Mouse (Mus musculus): ENCODE data around the gene Fmo5. TPM values are rescaled to one million over a fixed set of nuclear protein-coding genes. Genes with fewer than 3 reads are reported as not detected.

Gene Fmo5
- polyA plus RNA-seq, 1 experiment: 21.9 TPM

DNA sequence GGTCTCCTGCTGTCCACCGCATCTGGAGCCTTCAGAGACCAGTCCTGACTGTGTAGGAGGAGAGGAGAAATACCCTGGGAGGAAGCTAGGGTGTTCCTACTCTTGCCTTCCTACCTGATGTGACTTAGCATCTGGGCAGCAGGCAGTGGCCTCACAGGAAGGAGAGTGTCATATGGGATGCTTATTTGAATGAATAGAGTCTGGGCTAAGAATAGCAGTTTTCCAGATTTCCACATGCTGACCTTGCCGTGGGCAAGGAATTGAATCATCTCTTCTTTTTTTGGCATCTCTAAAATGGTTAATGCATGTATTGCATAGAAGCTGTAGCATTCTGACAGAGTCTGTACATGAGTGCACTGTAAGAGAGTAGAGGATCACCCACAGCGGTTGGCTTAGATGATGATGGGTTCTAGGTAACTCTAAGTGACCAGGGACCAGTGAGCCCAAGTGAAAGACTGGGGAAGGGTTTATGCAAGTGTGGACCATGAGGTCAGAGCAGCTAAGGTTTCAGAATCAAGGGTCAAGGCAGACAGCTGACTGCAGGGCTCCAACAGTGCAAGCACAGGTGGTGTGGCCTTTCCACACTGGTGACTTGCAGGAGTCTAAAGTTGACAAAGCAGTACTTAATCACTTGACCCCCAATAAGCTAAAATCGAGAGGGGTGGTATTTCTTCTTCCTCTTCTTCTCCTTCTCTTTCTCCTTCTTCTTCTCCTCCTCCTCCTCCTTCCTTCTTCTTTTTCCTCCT is 57.9 kb downstream of the Fmo5 start:
- Histone ChIP-seq H3K4me3 (ENCODE audit: insufficient read depth, low read length) (no peak overlapping the region), H3K27ac (ENCODE audit: insufficient read depth, low read depth, low read length) (no peak overlapping the region), H3K4me1 (ENCODE audit: control insufficient read depth, insufficient read depth, low read length) (peaks cover 5% of the 10 kb centered on the region)
- TF ChIP-seq CTCF (IDR thresholded peaks at IDR 0.05; ENCODE audit: low read depth, low read length) (no peak), POLR2A (IDR thresholded peaks at IDR 0.05; ENCODE audit: borderline replicate concordance, low read depth, low read length) (no peak)

DNA sequence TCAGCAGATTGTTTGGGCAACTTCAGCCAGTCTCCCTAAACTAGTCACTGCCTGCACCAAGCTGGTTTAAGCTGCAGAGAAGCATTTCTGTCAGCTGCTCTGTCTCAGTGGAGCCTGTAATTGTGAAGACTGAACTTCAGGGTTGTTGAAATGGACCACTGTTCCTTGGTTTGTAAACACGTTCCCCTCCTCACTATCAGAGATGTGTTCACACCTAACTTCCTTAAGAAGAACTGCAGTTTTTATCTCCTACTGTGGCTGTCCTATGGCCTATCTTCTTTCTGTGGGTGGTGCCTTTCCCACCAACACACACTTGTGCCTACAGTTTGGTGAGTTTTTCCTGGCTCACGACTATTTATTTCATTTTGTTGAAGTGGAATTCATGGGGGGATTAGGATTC is 60.7 kb downstream of the Fmo5 start:
- TF ChIP-seq CTCF (IDR thresholded peaks at IDR 0.05; ENCODE audit: low read depth, low read length): no peak
- no peak for TF ChIP-seq POLR2A (IDR thresholded peaks at IDR 0.05; ENCODE audit: borderline replicate concordance, low read depth, low read length)
- Histone ChIP-seq H3K4me3 (ENCODE audit: insufficient read depth, low read length) (no peak overlapping the region), H3K27ac (ENCODE audit: insufficient read depth, low read depth, low read length) (no peak overlapping the region), H3K4me1 (ENCODE audit: control insufficient read depth, insufficient read depth, low read length) (no peaks in the 10 kb centered on the region)

DNA sequence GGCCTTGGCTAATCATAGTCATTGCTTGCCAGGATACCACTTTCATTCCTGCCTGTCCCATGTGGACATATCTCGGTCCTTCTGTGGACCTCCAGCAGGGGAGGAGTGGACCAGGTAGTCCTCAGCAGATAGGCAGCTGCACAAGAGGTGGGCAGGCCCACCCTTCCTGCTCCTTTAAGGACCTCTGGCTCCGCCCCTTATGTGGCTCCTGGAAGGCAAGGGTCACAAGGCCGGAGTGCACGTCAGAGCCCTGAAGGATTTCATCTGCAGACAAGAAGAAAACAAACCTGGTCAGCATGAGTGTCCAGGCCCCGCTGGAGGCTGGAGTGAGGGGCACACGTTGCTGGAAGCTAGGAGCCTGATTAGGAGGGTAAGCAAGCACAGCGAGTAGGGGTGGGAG is 62.0 kb downstream of the Fmo5 start:
- Histone ChIP-seq H3K4me3 (ENCODE audit: insufficient read depth, low read length) (no peak overlapping the region), H3K27ac (ENCODE audit: insufficient read depth, low read depth, low read length) (no peak overlapping the region), H3K4me1 (ENCODE audit: control insufficient read depth, insufficient read depth, low read length) (no peaks in the 10 kb centered on the region)
- TF ChIP-seq POLR2A (IDR thresholded peaks at IDR 0.05; ENCODE audit: borderline replicate concordance, low read depth, low read length): no peak
- TF ChIP-seq CTCF (IDR thresholded peaks at IDR 0.05; ENCODE audit: low read depth, low read length): no peak

DNA sequence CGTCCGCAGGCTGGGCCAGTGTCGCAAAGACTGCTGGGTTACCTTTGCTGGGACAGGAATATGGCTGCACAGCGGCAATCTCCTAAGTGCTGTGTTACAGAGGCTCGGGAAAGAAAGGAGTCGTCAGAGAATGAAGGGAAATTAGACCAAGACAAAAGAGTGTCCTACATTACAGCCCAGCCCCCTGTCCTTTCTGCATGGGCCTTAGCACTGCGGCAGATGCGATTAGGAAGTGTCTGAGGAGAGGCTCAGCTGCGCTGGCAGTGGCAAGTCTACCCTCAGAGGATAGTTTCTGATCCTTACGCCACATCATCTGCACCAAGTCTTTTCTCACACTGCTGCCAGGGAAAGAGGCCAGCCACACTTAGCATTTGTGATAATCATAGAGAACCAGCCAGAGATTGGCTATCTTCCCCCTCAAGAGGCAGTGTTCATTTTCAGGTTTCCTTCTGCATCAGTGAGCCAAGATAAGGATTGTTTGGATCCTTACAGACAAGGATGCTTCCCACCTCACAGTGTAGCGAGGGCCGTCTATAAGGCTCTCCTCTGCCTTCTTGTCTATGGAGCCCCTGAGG is 62.9 kb downstream of the Fmo5 start:
- H3K27ac ChIP-seq (ENCODE audit: insufficient read depth, low read depth, low read length): no peak overlapping the region
- no peak overlapping the region for H3K4me3 ChIP-seq (ENCODE audit: insufficient read depth, low read length)
- TF ChIP-seq POLR2A (IDR thresholded peaks at IDR 0.05; ENCODE audit: borderline replicate concordance, low read depth, low read length) (no peak), CTCF (IDR thresholded peaks at IDR 0.05; ENCODE audit: low read depth, low read length) (no peak)
- H3K4me1 ChIP-seq (ENCODE audit: control insufficient read depth, insufficient read depth, low read length): no peaks in the 10 kb centered on the region

DNA sequence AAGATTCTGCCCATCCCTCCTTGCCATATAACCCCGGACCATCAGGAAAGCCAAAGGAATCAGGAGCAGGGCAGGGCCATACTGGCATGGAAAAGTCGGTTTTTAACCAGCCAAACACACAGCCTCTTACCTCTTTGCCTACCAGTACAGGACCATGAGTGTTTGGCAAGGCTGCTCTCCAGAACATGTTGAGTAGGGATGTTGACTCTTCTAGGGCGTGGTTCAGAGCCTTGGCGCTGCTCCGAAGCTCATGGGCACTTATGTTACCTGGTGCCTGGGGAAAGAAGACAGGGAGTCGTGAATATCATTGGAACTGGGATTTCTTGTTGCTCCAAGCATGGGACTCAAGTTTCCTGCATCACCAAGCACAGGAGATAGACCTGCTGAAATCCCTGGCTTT is 65.2 kb downstream of the Fmo5 start:
- Histone ChIP-seq H3K4me3 (ENCODE audit: insufficient read depth, low read length) (no peak overlapping the region), H3K27ac (ENCODE audit: insufficient read depth, low read depth, low read length) (no peak overlapping the region), H3K4me1 (ENCODE audit: control insufficient read depth, insufficient read depth, low read length) (no peaks in the 10 kb centered on the region)
- no peak for TF ChIP-seq POLR2A (IDR thresholded peaks at IDR 0.05; ENCODE audit: borderline replicate concordance, low read depth, low read length)
- TF ChIP-seq CTCF (IDR thresholded peaks at IDR 0.05; ENCODE audit: low read depth, low read length): no peak

DNA sequence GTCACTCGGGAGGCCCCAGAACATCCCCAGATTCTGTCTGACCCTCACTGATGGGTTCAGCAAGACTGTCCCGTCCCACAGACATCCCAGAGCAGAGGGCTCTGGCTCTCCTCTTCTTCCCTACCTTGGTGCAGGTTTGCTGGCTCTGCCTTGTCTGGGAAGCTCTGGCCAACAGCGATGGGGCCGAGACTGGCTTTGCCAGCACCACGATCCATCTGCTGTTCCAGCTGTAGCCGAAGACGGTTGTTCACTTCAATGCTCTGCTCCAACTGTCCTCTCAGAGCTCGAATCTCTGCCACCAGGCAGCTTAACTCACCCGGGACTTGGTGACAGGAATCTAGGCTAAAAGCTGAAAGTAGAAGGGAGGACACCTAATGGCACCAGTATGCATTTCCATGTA is 68.3 kb downstream of the Fmo5 start:
- no peak for TF ChIP-seq POLR2A (IDR thresholded peaks at IDR 0.05; ENCODE audit: borderline replicate concordance, low read depth, low read length)
- no peak for TF ChIP-seq CTCF (IDR thresholded peaks at IDR 0.05; ENCODE audit: low read depth, low read length)
- no peak overlapping the region for H3K27ac ChIP-seq (ENCODE audit: insufficient read depth, low read depth, low read length)
- no peak overlapping the region for H3K4me3 ChIP-seq (ENCODE audit: insufficient read depth, low read length)
- no peaks in the 10 kb centered on the region for H3K4me1 ChIP-seq (ENCODE audit: control insufficient read depth, insufficient read depth, low read length)

DNA sequence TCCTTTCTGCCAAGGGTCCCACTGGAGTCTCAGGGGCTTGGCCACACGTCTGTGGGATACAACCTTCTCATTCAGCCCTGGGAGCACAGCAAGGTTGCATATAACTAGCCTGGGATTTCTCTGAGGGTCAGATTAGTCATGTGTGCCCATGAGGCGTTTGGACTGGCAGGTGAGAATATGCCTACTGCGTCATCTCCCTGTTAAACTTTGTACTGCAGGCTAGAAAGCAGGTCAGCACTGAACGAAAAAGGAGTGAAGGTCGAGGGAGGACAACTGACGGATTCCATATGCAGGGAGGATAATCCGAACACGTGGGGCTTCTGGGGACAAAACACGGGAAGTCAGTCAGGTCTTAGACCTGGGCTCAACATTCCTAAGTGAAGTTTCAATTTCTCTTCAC is 68.7 kb downstream of the Fmo5 start:
- Histone ChIP-seq H3K4me1 (ENCODE audit: control insufficient read depth, insufficient read depth, low read length) (no peaks in the 10 kb centered on the region), H3K27ac (ENCODE audit: insufficient read depth, low read depth, low read length) (no peak overlapping the region), H3K4me3 (ENCODE audit: insufficient read depth, low read length) (no peak overlapping the region)
- TF ChIP-seq POLR2A (IDR thresholded peaks at IDR 0.05; ENCODE audit: borderline replicate concordance, low read depth, low read length) (no peak), CTCF (IDR thresholded peaks at IDR 0.05; ENCODE audit: low read depth, low read length) (no peak)

DNA sequence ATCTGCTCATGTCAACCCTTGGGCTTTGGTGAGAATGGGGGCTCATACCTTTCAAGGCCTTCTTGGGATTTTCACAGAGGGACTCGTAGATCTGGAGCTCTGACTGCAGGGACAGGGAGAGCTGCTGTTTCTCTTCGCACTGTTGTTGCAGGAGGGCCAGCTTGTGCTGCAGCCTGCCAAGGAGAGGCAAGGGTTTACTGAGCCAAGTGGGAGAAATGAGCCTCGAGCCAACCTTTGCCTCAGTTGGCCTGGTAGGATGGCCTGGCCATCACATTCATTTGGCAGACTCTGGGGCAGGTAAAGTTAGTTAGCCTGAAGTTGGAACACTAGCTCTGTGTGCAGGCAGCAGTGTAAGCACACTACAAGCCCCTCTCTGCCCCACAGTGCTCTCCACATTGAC is 70.5 kb downstream of the Fmo5 start:
- H3K4me3 ChIP-seq (ENCODE audit: insufficient read depth, low read length): no peak overlapping the region
- H3K27ac ChIP-seq (ENCODE audit: insufficient read depth, low read depth, low read length): no peak overlapping the region
- H3K4me1 ChIP-seq (ENCODE audit: control insufficient read depth, insufficient read depth, low read length): no peaks in the 10 kb centered on the region
- TF ChIP-seq CTCF (IDR thresholded peaks at IDR 0.05; ENCODE audit: low read depth, low read length) (no peak), POLR2A (IDR thresholded peaks at IDR 0.05; ENCODE audit: borderline replicate concordance, low read depth, low read length) (no peak)

DNA sequence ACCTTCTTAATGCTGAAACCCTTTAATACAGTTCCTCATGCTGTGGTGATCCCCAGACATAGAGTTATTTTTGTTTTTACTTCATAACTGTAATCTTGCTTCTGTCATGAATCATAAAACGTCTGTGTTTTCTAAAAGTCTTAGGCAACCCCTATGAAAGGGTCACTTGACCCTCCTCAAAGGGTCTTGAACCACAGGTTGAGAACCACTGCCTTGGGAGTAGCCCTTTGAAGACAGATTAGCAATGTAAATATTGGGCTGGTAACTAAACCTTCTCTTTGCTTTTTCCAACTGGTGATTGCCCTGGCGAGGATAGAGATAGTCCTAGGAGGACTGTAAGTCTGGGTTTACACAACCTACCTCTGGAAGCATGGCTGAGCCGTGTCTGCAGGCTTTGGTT is 72.6 kb downstream of the Fmo5 start:
- no peaks in the 10 kb centered on the region for H3K4me1 ChIP-seq (ENCODE audit: control insufficient read depth, insufficient read depth, low read length)
- no peak overlapping the region for H3K4me3 ChIP-seq (ENCODE audit: insufficient read depth, low read length)
- no peak for TF ChIP-seq POLR2A (IDR thresholded peaks at IDR 0.05; ENCODE audit: borderline replicate concordance, low read depth, low read length)
- TF ChIP-seq CTCF (IDR thresholded peaks at IDR 0.05; ENCODE audit: low read depth, low read length): no peak
- H3K27ac ChIP-seq (ENCODE audit: insufficient read depth, low read depth, low read length): no peak overlapping the region

DNA sequence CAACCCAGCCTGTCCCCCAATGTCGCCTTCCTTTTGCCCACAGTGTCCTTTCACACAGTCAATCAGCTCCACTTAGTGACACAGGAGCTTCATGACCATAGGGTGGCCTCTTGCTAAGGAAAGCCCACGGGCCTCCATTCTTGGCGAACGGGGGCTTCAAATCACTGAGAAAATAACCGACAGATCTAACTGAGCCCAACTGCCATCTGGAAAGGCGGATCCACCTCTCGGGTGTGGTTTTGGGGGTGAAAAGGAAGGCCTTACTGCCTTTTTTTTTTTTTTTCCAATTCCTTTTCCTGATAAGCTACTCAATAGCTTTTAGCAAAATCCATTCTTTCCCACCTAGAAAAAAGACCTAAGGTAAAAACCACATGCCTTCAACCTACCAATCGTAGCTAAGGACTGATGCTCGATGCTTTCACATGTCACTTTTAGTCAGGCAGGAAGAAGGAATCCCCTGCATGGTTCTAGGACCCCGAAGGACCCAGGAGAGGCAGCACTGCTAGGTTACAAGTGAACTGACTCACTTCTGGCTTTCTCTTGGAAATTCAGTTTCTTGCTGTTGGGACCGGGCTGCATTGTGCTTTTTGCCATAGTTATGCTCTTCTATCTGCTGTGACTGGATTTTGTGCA is 74.0 kb downstream of the Fmo5 start:
- Histone ChIP-seq H3K4me3 (ENCODE audit: insufficient read depth, low read length) (no peak overlapping the region), H3K27ac (ENCODE audit: insufficient read depth, low read depth, low read length) (no peak overlapping the region), H3K4me1 (ENCODE audit: control insufficient read depth, insufficient read depth, low read length) (no peaks in the 10 kb centered on the region)
- TF ChIP-seq POLR2A (IDR thresholded peaks at IDR 0.05; ENCODE audit: borderline replicate concordance, low read depth, low read length): no peak
- TF ChIP-seq CTCF (IDR thresholded peaks at IDR 0.05; ENCODE audit: low read depth, low read length): no peak

Other genes with a start within 250 kb of the Fmo5 start
- not detected in 2 replicates for gene Olfr1402, start 206.8 kb upstream of the Fmo5 start, polyA plus RNA-seq (2012; ENCODE audit: insufficient read depth, insufficient read length, missing spikeins)
- gene Chd1l, start 18.6 kb upstream of the Fmo5 start, polyA plus RNA-seq (2012; ENCODE audit: insufficient read depth, insufficient read length, missing spikeins): 9.7 and 10.6 TPM in 2 replicates
- gene Prkab2, start 29.4 kb downstream of the Fmo5 start, polyA plus RNA-seq (2012; ENCODE audit: insufficient read depth, insufficient read length, missing spikeins): 8.5 and 9.0 TPM in 2 replicates
- not detected in 2 replicates for gene Gm17651, start 45.9 kb downstream of the Fmo5 start, polyA plus RNA-seq (2012; ENCODE audit: insufficient read depth, insufficient read length, missing spikeins)